9 mouse cellular contexts compared by ENCODE assay signal in genomic region chr9:29751396-29751795, GRCm38 (mm10).
A peak's percentile ranks its signal among the peaks of the same experiment; 100 is the strongest.
DNase-seq lines count a peak whose midpoint lies in the region; ATAC-seq and TF ChIP-seq lines count a peak whose summit lies in the region.
"Had no signal": no experiment of that assay in that cellular context is flagged by ENCODE, and none has a peak within 500 bp of the region (broad histone marks: within the 10 kb centered on the region; RNA-seq: fewer than 3 reads in every experiment).

No protein-coding gene starts in this region.

- H3K4me1 ChIP-seq in hindbrain, embryonic 15.5 days (replicated peaks): peaks cover 17% of the 10 kb centered on the region
- H3K4me1 ChIP-seq in hindbrain, embryonic 13.5 days (replicated peaks): peaks cover 21% of the 10 kb centered on the region
- H3K4me1 ChIP-seq in lung, embryonic 14.5 days (ENCODE audit: insufficient read depth): no peaks in the 10 kb centered on the region

- H3K27ac ChIP-seq in hindbrain, embryonic 15.5 days (replicated peaks): 0 out of 2 replicates have a peak overlapping the region, but pooled peaks have one; percentile 17
- H3K27ac ChIP-seq in hindbrain, embryonic 13.5 days: no peak overlapping the region
- H3K27ac ChIP-seq in lung, embryonic 14.5 days (ENCODE audit: low read depth): no peak overlapping the region
- H3K27ac ChIP-seq: limb, embryonic 15.5 days had no signal

- no peaks in the 10 kb centered on the region for H3K9me3 ChIP-seq in hindbrain, embryonic 15.5 days
- H3K9me3 ChIP-seq in hindbrain, embryonic 13.5 days: 0 out of 2 replicates have a peak, but pooled peaks cover 2% of the 10 kb centered on the region
- no peaks in the 10 kb centered on the region for H3K9me3 ChIP-seq in lung, embryonic 14.5 days (ENCODE audit: low read depth, low read length)
- H3K9me3 ChIP-seq: limb, embryonic 15.5 days had no signal

- peak; percentile 48 for TF ChIP-seq CTCF in lung, embryonic 14.5 days (IDR thresholded peaks at IDR 0.05; ENCODE audit: low read depth)

- H3K27me3 ChIP-seq in hindbrain, embryonic 15.5 days: no peaks in the 10 kb centered on the region
- no peaks in the 10 kb centered on the region for H3K27me3 ChIP-seq in hindbrain, embryonic 13.5 days
- H3K27me3 ChIP-seq in lung, embryonic 14.5 days (ENCODE audit: insufficient read depth, low read length): no peaks in the 10 kb centered on the region
- H3K27me3 ChIP-seq: limb, embryonic 15.5 days had no signal

- no peak overlapping the region for H3K9ac ChIP-seq in hindbrain, embryonic 15.5 days
- H3K9ac ChIP-seq in hindbrain, embryonic 13.5 days: no peak overlapping the region
- H3K9ac ChIP-seq in lung, embryonic 14.5 days: no peak overlapping the region
- H3K9ac ChIP-seq: limb, embryonic 15.5 days had no signal

- 47% methylated on average over 1 of the region's 1 CpGs for WGBS in hindbrain, embryonic 15.5 days
- 57% methylated on average over 1 of the region's 1 CpGs for WGBS in hindbrain, embryonic 13.5 days
- 50% methylated on average over 1 of the region's 1 CpGs for WGBS in lung, embryonic 14.5 days

- peak; percentile 11 for DNase-seq in WW6 (ENCODE audit: low read depth, low spot score)
- DNase-seq in embryo, embryonic 11.5 days (ENCODE audit: low read depth, low spot score): peak; percentile 14
- peak; percentile 41 for DNase-seq in lung, embryonic 14.5 days
- DNase-seq in gastrocnemius, adult 8-10 months (ENCODE audit: low spot score in 2 of 2): no peak
- DNase-seq in ovary, postnatal 10 days (ENCODE audit: low spot score): no peak
- DNase-seq in heart, adult 8-10 months (ENCODE audit: low spot score): no peak

- no peak overlapping the region for H3K4me3 ChIP-seq in hindbrain, embryonic 15.5 days
- H3K4me3 ChIP-seq in hindbrain, embryonic 13.5 days: no peak overlapping the region
- H3K4me3 ChIP-seq in lung, embryonic 14.5 days (ENCODE audit: low read depth, low read length): no peak overlapping the region

- ATAC-seq in hindbrain, embryonic 15.5 days (ENCODE audit: low FRiP score, low read depth): 0 out of 2 replicates have a peak, but pooled peaks have one; percentile 11
- no peak for ATAC-seq in hindbrain, embryonic 13.5 days (ENCODE audit: low FRiP score)
- ATAC-seq in lung, embryonic 14.5 days (ENCODE audit: insufficient read depth): no peak; the same call in 1 of the 2 replicates

- H3K4me2 ChIP-seq in hindbrain, embryonic 15.5 days: no peak overlapping the region
- no peak overlapping the region for H3K4me2 ChIP-seq in hindbrain, embryonic 13.5 days
- no peak overlapping the region for H3K4me2 ChIP-seq in lung, embryonic 14.5 days

- no peaks in the 10 kb centered on the region for H3K36me3 ChIP-seq in hindbrain, embryonic 15.5 days
- no peaks in the 10 kb centered on the region for H3K36me3 ChIP-seq in hindbrain, embryonic 13.5 days
- H3K36me3 ChIP-seq in lung, embryonic 14.5 days (ENCODE audit: insufficient read depth): no peaks in the 10 kb centered on the region
- H3K36me3 ChIP-seq: limb, embryonic 15.5 days had no signal

Comparison
In these comparisons a context has a peak if more than half of its experiments do, and no peak if none do; other contexts are left out.
1. DNase-seq: peak in WW6 (single experiment), embryo, embryonic 11.5 days (single experiment) and lung, embryonic 14.5 days (single experiment); none in gastrocnemius, adult 8-10 months (0 of 2), ovary, postnatal 10 days (single experiment) and heart, adult 8-10 months (single experiment).